Mouse (Mus musculus): ENCODE measurements at regions not wholly inside any gene's neighbourhood (a gene's known extent, or its start where the extent isn't known, plus 50 kb on each side); places are given as distances from the start of the nearest gene placed in this dataset.

- Histone ChIP-seq H3K4me3 (ENCODE audit: low read depth, low read length) (no peak overlapping the region), H3K4me1 (replicated peaks; ENCODE audit: control insufficient read depth, insufficient read depth) (peaks cover 5% of the 10 kb centered on the region; the same call in 1 of the 2 replicates), H3K27ac (replicated peaks) (0 out of 2 replicates have a peak overlapping the region, but pooled peaks have one; percentile 41), H3K27me3 (ENCODE audit: control insufficient read depth, insufficient read depth, low read length) (no peaks in the 10 kb centered on the region), H3K4me2 (replicated peaks; ENCODE audit: low read depth) (0 out of 2 replicates have a peak overlapping the region, but pooled peaks have one; percentile 11), H3K9ac (ENCODE audit: low read length) (no peak overlapping the region), H3K36me3 (ENCODE audit: control insufficient read depth, insufficient read depth, low read length) (no peaks in the 10 kb centered on the region), H3K9me3 (ENCODE audit: control insufficient read depth, low read length) (no peaks in the 10 kb centered on the region)
- WGBS, result 35% methylated on average over 23 of the region's 23 CpGs
- peak; percentile 79 for ATAC-seq (ENCODE audit: low FRiP score, low TSS enrichment)
- TF ChIP-seq EP300 (optimal IDR thresholded peaks at IDR 0.05), result no peak
- TF ChIP-seq CTCF (IDR thresholded peaks at IDR 0.05; ENCODE audit: low read depth), result 0 out of 2 replicates have a peak, but pooled peaks have one; percentile 8
- peak; percentile 39 for DNase-seq (ENCODE audit: low spot score)
Observed at GRCm38 (mm10) chr14:76744674-76745433, 188.2 kb upstream of the Serp2 start.

GRCm38 (mm10) chr14:76742297-76742696 is 185.6 kb upstream of the Serp2 start:
- no peak for TF ChIP-seq EP300 (optimal IDR thresholded peaks at IDR 0.05)
- no peak for TF ChIP-seq CTCF (IDR thresholded peaks at IDR 0.05; ENCODE audit: low read depth)
- ATAC-seq (ENCODE audit: low FRiP score, low TSS enrichment) (no peak), DNase-seq (ENCODE audit: low spot score) (no peak)
- H3K4me1 ChIP-seq (replicated peaks; ENCODE audit: control insufficient read depth, insufficient read depth), result peaks cover 5% of the 10 kb centered on the region; the same call in 1 of the 2 replicates
- no peak overlapping the region for H3K4me2 ChIP-seq (replicated peaks; ENCODE audit: low read depth)
- H3K4me3 ChIP-seq (ENCODE audit: low read depth, low read length), result no peak overlapping the region
- 72% methylated on average over 5 of the region's 5 CpGs for WGBS
- no peaks in the 10 kb centered on the region for H3K9me3 ChIP-seq (ENCODE audit: control insufficient read depth, low read length)
- H3K36me3 ChIP-seq (ENCODE audit: control insufficient read depth, insufficient read depth, low read length), result no peaks in the 10 kb centered on the region
- H3K27ac ChIP-seq (replicated peaks), result no peak overlapping the region
- H3K27me3 ChIP-seq (ENCODE audit: control insufficient read depth, insufficient read depth, low read length), result no peaks in the 10 kb centered on the region
- H3K9ac ChIP-seq (ENCODE audit: low read length), result no peak overlapping the region

GRCm38 (mm10) chr14:76739836-76740597 is 183.3 kb upstream of the Serp2 start:
- Histone ChIP-seq H3K4me3 (ENCODE audit: low read depth, low read length) (no peak overlapping the region), H3K27me3 (ENCODE audit: control insufficient read depth, insufficient read depth, low read length) (no peaks in the 10 kb centered on the region), H3K27ac (replicated peaks) (no peak overlapping the region), H3K36me3 (ENCODE audit: control insufficient read depth, insufficient read depth, low read length) (no peaks in the 10 kb centered on the region), H3K4me1 (replicated peaks; ENCODE audit: control insufficient read depth, insufficient read depth) (peaks cover 5% of the 10 kb centered on the region; the same call in 1 of the 2 replicates), H3K9me3 (ENCODE audit: control insufficient read depth, low read length) (no peaks in the 10 kb centered on the region), H3K9ac (ENCODE audit: low read length) (no peak overlapping the region), H3K4me2 (replicated peaks; ENCODE audit: low read depth) (no peak overlapping the region)
- TF ChIP-seq EP300 (optimal IDR thresholded peaks at IDR 0.05) (no peak), CTCF (IDR thresholded peaks at IDR 0.05; ENCODE audit: low read depth) (peak; percentile 70)
- 59% methylated on average over 25 of the region's 25 CpGs for WGBS
- DNase-seq (ENCODE audit: low spot score), result peak; percentile 54
- peak; percentile 60; the same call in 1 of the 2 replicates for ATAC-seq (ENCODE audit: low FRiP score, low TSS enrichment)

GRCm38 (mm10) chr14:76735997-76736396 is 179.3 kb upstream of the Serp2 start:
- no peak for DNase-seq (ENCODE audit: low spot score)
- Histone ChIP-seq H3K27ac (replicated peaks) (no peak overlapping the region), H3K4me3 (ENCODE audit: low read depth, low read length) (no peak overlapping the region), H3K4me2 (replicated peaks; ENCODE audit: low read depth) (no peak overlapping the region), H3K36me3 (ENCODE audit: control insufficient read depth, insufficient read depth, low read length) (no peaks in the 10 kb centered on the region), H3K9me3 (ENCODE audit: control insufficient read depth, low read length) (no peaks in the 10 kb centered on the region), H3K27me3 (ENCODE audit: control insufficient read depth, insufficient read depth, low read length) (no peaks in the 10 kb centered on the region), H3K4me1 (replicated peaks; ENCODE audit: control insufficient read depth, insufficient read depth) (0 out of 2 replicates have a peak, but pooled peaks cover 3% of the 10 kb centered on the region), H3K9ac (ENCODE audit: low read length) (no peak overlapping the region)
- ATAC-seq (ENCODE audit: low FRiP score, low TSS enrichment), result no peak
- TF ChIP-seq CTCF (IDR thresholded peaks at IDR 0.05; ENCODE audit: low read depth) (no peak), EP300 (optimal IDR thresholded peaks at IDR 0.05) (no peak)
- WGBS, result 90% methylated on average over 5 of the region's 5 CpGs

GRCm38 (mm10) chr14:76735107-76735506 is 178.4 kb upstream of the Serp2 start:
- DNase-seq (ENCODE audit: low spot score), result no peak
- Histone ChIP-seq H3K4me1 (replicated peaks; ENCODE audit: control insufficient read depth, insufficient read depth) (0 out of 2 replicates have a peak, but pooled peaks cover 3% of the 10 kb centered on the region), H3K4me3 (ENCODE audit: low read depth, low read length) (no peak overlapping the region), H3K9me3 (ENCODE audit: control insufficient read depth, low read length) (no peaks in the 10 kb centered on the region), H3K9ac (ENCODE audit: low read length) (no peak overlapping the region), H3K27me3 (ENCODE audit: control insufficient read depth, insufficient read depth, low read length) (no peaks in the 10 kb centered on the region), H3K4me2 (replicated peaks; ENCODE audit: low read depth) (no peak overlapping the region), H3K27ac (replicated peaks) (no peak overlapping the region), H3K36me3 (ENCODE audit: control insufficient read depth, insufficient read depth, low read length) (no peaks in the 10 kb centered on the region)
- TF ChIP-seq CTCF (IDR thresholded peaks at IDR 0.05; ENCODE audit: low read depth), result no peak
- no peak for TF ChIP-seq EP300 (optimal IDR thresholded peaks at IDR 0.05)
- 69% methylated on average over 4 of the region's 4 CpGs for WGBS
- no peak for ATAC-seq (ENCODE audit: low FRiP score, low TSS enrichment)

Data from stomach, postnatal 0 days (tissue).